Mouse (Mus musculus) frontal cortex, adult (tissue): ENCODE data around the gene Pdap1.
"Not testable (repeated sequence)": the region's sequence is repeated elsewhere in the genome, so short reads cannot be mapped to it uniquely, and the experiment has no call there.

Experiments
- ATAC-seq: cut with Nextera tagmentation; 2 replicates; pipeline ENCODE4 v1.9.2; 2017; ENCODE audit warnings: mild to moderate bottlenecking, moderate library complexity, mixed read lengths; ENCODE audit not compliant: low TSS enrichment

The Pdap1 gene

GRCm38 (mm10) chr5:145119385-145119784 is 20.7 kb downstream of the Pdap1 start:
- no peak for ATAC-seq

GRCm38 (mm10) chr5:145118461-145118860 is 21.6 kb downstream of the Pdap1 start:
- ATAC-seq = no peak

DNA sequence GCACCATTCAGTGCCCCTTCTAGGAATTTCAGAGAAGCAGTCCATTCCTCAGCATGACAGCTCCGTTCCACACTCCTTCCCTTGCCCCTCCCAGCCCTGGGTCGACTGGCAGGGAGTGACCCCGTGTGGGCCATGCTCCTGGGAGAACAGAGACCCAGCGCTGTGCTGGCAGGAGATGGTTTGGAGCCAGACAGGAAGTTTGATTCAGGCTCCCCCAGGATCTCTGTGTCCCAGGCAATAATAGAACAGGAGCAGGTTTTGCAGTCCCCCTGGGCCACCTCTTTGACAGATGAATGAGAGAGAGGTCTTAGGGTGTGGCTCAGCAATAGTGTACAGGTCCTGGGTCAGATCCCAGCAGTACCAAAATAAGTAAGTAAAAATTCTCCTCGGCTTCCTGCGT is 22.0 kb downstream of the Pdap1 start:
- no peak for ATAC-seq

DNA sequence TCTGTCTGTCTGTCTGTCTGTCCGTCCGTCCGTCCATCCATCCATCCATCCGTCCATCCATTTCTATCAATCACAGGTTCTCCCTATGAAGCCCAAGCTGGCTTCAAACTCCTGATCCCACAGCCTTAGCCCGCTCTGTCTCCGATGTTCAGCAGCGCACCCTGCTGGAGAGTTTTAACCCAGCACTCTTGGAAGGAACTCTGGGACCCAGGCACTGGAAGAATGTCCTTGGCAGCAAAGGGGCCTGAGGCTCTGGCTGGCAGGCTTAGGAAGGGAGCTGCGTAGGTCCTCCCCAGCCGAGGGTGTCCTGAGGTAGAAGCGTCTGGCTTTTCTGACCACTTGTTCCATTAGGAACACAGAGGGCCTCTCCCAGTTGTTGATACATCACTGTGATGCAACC is 23.1 kb downstream of the Pdap1 start:
- ATAC-seq = no peak

DNA sequence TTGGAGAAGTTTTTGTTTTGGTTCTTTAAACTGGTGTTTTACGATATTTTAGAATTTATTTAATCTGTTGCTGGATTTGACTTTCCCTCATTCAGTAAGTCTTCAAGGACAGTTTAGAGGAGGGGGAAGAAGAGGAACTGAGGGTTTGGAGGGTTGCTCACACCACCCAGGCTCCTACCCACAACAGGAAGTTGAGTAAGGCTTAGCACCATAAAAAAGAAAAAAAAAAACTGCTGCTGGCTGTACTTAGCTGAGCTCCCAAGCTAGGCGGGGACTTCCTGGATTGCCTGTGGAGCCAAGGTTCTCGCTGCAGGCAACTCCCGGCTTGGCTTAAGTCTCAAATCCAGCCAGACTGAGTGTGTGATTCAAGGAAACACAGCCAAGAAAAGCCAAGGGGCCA is 23.7 kb downstream of the Pdap1 start:
- 0 out of 2 replicates have a peak, but pooled peaks have one; percentile 29 for ATAC-seq

- no peak for ATAC-seq
Observed at GRCm38 (mm10) chr5:145115736-145116135, 24.3 kb downstream of the Pdap1 start.

DNA sequence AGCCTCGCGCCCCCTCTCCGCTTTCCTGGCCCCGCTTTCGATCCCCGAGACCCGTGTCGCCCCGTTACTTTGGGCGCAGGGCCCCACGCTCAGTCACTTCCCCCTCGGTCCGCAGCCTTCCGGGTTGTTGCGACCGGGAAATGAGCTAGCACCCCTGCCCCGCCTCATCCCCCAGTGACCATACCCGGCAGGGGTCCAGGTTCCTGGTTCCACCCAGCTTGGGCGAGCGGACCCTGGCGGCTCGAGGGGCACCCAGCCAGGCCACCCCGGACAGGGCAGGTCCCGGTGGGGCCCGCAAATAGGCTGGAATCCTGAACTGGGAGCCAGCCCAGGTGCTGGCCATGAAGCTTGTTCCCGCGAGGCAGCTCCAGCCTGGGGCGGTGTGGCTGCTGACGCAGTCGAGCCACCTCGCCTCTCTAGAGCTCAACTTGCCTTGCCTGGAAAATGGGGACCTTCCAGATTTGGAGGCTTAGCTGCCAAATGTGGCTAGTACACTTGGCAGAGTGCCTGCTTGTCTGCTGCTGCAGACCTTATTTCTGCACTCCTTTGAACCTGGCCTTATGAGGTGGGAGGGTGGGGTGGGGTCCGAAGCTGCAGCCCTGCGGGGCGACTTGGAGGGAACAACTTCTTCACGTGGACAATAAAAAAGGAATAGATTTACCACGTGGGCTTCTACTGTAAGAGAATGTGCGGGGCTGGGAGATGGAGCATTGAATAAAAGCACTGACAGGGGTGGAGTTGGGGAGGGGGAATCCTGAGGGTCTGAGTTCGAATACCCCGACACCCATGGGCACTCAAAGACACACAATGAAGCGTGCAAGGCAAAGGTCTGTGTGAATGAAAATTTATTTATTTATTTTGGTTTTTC is 25.2 kb downstream of the Pdap1 start:
- no peak for ATAC-seq

DNA sequence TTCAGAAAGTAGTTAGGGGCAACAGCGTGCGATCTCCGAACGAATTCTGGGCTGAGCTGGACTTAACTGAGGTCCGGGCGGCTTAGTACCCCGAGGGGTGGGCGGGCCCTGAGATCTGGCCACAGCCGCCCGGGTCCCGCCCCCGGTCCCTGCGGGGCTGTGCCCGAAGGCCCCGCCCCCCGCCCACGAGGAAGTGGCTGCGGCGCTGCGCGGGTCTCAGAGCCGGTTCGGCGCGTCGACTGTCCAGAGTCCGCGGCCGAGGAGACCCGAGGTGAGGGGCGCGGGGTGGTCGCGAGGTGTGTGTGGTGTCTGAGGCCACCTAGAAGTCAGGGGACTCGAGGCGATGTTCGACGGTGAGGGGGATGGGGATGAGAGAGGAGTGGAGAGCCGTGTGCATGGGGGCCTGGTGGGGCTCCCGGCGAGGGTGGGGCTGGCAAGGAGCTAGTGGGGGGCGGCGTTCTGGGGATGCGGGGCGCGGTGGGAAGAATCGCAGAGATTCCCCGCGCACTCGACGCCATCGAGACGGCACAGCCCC is 25.9 kb downstream of the Pdap1 start, which contains the start of gene Arpc1b:
Gene Arpc1b, plus strand, starts transcription at position 145 of the 535 bp plus-strand sequence.
- ATAC-seq = no peak

GRCm38 (mm10) chr5:145113416-145113815 is 26.6 kb downstream of the Pdap1 start:
- no peak for ATAC-seq

- no peak for ATAC-seq
Observed at GRCm38 (mm10) chr5:145112566-145112965, 27.5 kb downstream of the Pdap1 start.

DNA sequence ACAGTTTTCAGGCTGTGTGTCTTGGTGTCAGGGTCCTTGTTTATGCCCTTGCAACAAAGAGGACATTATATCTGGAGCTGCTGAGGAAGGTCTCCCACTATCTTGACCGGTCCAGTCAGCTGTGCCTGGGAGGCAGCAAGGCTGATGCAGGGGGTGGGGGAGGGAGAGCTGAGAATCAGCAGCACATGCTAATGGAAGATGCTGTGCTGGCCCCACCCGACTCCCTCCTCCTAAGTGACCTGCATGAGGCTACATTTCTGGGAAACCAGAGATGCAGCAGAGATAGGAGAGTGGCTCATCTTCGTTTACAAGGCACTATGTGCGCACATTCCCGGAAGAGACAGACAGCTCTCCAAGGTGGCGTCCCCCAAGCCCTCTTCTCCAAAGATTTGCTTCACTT is 29.6 kb downstream of the Pdap1 start:
- no peak for ATAC-seq

- ATAC-seq = no peak; the same call in 1 of the 2 replicates
Observed at GRCm38 (mm10) chr5:145105694-145106275, 34.3 kb downstream of the Pdap1 start.

DNA sequence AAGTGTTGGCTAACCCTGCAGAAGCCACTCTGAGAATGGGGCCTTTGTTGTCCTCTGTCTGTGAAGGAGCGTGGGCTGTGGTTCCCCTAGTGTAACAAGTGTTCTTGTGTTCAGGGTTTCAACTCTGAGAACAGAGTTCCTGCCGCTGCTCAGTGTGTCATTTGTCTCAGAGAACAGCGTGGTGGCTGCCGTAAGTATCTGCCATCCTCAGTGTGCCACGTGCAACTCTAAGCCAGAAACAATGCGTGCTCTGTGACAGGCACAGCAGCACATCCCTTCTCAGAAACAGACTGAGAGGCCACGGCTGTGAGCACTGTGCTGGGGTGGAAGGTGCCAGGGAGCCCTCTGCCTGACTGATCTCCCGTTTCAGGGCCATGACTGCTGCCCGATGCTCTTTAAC is 35.7 kb downstream of the Pdap1 start:
- peak; percentile 55 for ATAC-seq

- ATAC-seq = peak; percentile 44; the same call in 1 of the 2 replicates
Observed at GRCm38 (mm10) chr5:145102706-145103105, 37.3 kb downstream of the Pdap1 start.

GRCm38 (mm10) chr5:145101451-145101850 is 38.6 kb downstream of the Pdap1 start:
- not testable (repeated sequence) for ATAC-seq

DNA sequence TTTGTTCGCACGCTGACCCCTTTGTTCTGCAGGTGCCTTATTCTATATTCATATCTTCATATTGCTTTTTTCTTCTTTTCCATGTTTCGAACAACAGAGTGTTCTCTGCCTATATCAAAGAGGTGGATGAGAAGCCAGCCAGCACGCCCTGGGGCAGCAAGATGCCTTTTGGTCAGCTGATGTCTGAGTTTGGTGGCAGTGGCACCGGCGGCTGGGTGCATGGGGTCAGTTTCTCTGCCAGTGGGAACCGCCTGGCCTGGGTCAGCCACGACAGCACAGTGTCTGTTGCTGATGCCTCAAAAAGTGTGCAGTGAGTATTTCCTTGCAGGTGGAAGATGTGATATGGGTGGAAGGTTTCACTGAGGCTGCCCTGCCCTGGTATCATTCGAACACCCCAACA is 39.1 kb downstream of the Pdap1 start:
- ATAC-seq = no peak

GRCm38 (mm10) chr5:145098340-145098821 is 41.7 kb downstream of the Pdap1 start:
- ATAC-seq = no peak

GRCm38 (mm10) chr5:145096195-145096594 is 43.8 kb downstream of the Pdap1 start:
- no peak for ATAC-seq

DNA sequence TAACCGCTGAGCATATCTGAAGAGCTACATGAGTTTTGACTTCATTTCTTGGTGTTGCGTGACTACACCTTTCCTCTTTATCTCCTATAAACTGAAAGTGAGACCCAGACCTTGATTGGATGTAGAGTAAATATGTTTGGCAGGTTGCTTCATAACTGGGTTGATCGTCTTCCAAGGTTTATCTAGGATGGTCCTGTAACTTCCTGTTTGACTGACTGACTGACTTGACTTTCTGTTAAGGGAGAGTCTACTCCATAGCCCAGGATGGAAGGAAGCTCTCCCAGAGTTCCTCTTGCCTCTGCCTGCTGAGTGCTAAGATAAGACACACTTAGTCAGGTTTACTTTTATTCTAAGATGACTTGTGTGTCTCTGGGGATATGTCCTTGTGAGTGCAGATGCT is 50.2 kb downstream of the Pdap1 start:
- no peak for ATAC-seq

GRCm38 (mm10) chr5:145088186-145088585 is 51.9 kb downstream of the Pdap1 start:
- no peak for ATAC-seq

- no peak for ATAC-seq
Observed at GRCm38 (mm10) chr5:145084822-145085221, 55.2 kb downstream of the Pdap1 start.

GRCm38 (mm10) chr5:145083632-145084451 is 56.2 kb downstream of the Pdap1 start, which contains the start of the genes Arpc1a and Kpna7:
Arpc1a (plus strand) TSS chr5:145083830.
Kpna7 (minus strand) TSS chr5:145084030.
- peak; percentile 98 for ATAC-seq
